Mouse (Mus musculus): ENCODE results near the gene Cask. TPM values are rescaled to one million over a fixed set of nuclear protein-coding genes. Genes with fewer than 3 reads are reported as not detected.

The Cask gene
- total RNA-seq, 2 experiments from 2014 or later: 190 to 191 TPM

DNA sequence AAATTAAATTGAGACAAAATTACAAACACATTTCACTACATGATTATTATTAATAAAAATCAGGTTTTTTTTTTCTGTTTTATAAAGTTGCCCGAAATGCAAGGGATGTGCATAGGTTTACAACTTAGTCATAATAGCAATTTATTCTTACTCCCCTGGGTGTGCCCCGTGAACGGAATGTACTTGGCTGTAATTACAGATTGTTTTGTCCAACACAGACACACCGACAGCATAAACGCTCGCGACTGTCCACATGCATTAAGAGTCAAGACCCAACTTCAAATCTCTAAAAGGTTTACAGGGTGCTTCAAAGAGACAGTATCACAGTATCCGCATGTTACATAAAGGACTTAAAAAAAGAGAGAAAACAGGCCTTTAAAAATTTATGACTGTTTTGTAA is 329.9 kb downstream of the Cask start:
- intact Hi-C loops (cut with DNase I): no loop called here
- no peak for DNase-seq

DNA sequence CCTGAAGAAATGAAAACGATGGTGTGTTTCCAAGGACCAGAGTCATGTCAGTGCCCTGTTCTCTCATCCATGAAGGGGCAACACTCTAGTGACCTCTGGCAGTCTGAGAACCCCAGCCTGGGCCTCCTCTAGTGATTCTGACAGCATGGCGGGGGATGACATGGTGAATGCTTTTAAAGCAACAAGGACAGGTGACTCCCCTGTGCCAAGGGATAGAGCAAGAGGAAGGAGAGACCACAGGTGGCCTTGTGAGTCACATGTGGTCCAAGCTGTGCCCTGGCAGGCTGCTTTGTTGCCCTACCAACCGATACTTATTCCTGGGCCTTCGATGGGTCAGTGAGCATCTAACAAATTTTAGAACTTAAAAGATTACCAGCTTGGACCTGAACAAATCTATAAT is 330.6 kb downstream of the Cask start:
- no peak for DNase-seq
- intact Hi-C loops (cut with DNase I): no loop called here

DNA sequence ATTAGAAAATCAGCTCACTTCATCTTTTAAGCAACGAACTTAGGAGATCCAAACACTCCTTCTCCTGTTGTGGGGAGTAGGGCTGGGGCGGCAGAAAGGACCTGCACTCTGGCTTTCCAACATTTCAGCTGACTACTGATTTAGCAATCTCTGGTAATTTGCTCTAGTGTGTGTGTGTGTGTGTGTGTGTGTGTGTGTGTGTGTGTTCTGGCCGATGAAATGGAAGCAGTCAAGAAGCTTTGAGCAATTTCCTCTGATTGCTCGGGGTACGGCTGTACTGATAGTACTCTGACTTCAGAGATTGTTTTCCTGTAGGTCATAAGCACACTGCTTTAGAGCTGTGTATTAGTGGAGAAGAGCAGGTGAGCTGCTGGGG is 331.8 kb downstream of the Cask start:
- intact Hi-C loops (cut with DNase I): no loop called here

DNA sequence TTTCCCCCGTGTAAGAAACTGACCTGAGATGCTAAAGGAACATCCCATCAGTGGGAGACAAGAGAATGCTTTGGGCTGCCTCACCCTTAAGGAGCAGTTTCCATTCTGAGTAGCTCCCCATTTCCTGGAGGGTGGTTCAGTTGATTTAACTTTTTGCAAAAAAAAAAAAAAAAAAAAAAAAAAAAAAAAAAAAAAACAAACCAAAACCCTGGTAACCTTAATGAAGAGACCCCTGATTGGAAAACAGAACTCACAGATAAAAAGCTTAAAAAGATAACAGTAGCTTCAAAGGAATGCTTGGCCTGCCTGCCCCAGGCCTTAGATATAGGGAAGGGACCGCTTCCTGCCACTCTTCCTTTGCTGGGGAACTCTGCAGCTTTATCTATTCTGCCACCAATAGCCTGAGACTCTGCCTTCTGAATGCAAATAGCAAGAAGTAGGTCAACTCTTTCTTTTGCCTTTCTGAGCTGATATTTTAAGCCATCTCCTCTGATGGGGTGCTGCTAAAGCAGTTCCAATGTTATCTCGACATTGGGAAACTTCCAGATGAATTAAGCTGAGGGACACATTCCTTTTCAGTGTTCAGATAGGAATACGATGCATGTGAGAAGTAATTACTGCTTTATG is 332.3 kb downstream of the Cask start:
- DNase-seq: no peak
- intact Hi-C loops (cut with DNase I): no loop called here

More for the DNA sequence above, 331.8 kb downstream of the Cask start:
- DNase-seq: no peak

DNA sequence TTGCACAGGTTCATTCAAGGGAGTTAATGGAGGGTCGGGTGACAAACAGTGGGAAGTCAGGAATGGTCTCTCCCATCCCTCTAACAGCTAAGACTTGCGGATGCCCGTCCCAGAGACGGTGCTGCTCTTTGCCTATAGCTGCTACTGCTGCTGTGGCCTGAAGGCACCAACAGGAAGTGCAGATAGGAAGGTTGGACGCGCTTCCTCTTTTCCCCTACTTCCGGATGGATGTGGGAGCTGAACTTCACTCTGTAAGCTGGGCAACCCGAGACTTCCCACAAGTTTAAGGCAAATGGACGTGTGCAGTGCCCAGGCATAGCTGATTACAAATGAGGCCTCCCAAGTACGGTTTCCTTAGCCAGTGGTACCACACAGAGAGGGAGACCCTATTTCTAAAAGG is 333.1 kb downstream of the Cask start:
- intact Hi-C loops (cut with DNase I): no loop called here

DNA sequence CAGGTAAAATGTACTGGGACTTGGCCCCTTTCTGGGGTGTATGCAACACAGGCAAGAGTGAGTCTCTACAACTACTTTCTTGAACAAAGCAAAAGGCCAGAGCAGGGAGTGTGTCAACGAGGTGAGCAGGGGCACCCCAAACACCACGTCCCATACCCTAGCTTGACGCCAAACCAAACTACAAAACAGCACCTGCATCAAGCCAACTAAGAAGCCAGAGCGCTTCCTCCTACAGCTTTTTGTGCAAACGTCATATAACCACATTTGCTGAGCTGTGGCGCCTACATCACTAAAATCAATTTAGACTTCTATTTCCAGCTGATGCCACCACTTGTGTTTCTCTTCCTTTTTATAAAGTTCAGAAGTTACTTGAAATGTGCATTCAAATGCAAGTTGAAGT is 334.7 kb downstream of the Cask start:
- DNase-seq: no peak
- intact Hi-C loops (cut with DNase I): no loop called here

More for the DNA sequence above, 333.1 kb downstream of the Cask start:
- DNase-seq: no peak

DNA sequence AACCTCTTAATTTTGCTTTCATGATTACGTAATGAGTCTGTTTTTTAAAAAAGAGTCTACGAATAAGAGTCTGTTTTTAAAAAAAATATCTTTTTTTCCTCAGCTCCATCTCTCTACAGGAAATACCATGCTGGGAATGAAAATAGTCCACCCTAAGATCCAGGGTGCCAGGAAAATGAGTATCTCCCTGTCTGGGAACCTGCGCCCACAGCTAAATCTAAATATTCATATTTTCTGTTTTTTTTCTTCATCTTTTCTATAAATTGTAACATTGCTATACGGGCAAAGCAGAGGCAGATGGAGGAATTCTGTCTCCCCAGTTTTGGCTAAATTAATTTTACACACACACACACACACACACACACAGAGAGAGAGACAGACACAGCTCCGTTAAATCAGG is 337.3 kb downstream of the Cask start:
- no peak for DNase-seq
- intact Hi-C loops (cut with DNase I): no loop called here

DNA sequence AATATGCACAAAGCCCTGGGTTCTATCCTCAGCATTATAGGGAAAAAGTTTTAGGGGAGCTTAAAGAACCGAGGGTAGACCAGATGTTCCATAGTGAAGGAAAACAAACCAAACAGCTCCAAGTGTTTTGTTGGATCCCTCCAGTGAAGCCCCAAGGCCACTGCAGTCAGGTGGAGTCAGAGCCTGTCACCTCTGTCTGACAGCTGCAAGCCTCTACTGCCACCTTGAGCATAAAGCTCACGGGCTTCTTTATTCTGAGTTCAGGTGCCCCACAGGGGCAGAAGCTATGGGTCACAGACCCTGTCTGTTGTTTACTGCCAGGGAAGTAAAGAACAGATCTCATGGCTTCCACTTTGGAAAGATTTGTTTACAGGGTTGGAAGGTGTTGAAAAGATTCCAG is 338.0 kb downstream of the Cask start:
- intact Hi-C loops (cut with DNase I): no loop called here
- DNase-seq: no peak

DNA sequence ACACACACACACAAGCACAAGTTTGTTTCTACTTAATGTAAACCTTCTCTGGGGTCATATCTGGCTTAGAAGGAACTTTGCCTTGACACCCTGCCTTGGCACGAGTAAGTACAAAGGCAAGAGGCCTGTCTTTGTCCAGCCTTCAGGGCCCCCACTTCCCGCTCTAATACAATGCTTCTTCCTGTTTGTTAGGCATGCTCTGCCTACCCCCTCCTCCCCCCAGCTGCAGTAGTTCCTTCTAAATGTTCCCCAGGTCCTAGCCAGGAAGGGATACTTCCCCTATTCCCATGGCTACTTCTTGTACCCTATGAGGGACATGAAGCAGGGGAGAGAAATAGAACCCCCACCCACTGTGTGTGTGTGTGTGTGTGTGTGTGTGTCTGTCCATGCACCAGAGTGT is 344.8 kb downstream of the Cask start:
- intact Hi-C loops (cut with DNase I): no loop called here
- no peak for DNase-seq

DNA sequence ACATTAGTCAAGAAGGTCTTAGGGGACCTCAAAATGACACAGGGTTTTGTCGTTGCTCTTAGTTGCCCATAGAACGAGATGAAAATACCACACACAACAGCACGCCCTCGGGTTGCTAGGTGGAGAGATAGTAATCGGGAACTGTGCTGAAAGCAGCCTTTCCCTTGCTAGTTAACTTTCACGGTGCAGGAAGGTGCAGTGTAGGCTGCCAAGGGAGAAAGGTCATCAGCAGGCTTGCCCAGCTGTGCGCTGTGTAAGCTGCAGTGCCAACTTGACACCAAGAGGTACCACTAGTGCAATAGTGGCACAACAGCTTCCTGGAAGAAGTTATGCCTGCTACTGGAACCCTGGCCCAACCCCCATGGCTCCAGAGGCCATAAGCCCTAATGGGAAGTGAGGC is 346.8 kb downstream of the Cask start:
- intact Hi-C loops (cut with DNase I): no loop called here

DNA sequence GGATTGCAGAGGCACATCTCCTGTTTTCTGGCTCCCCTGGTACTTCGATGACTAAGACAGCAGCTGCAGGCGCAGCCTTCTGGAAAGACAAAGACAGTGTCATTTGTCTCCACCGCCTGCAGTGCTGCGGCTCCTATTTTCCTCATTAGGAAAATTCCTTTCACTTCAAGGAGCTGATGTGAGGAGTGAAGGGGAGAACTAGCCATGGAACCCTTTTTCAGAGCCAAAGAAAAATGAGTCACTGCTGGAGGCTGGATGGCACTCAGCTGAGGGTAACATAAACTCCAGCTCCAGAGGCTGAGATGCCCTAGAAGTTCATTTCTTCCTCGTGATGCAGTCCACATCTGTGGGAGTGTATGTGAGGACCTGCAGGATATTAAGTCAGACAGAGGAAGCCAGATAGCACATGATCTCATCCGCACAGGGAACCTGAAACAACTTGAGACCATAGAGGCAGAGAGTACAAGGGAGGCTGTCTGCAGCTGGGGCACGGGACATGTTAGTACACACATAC is 348.2 kb downstream of the Cask start:
- intact Hi-C loops (cut with DNase I): no loop called here
- peak; percentile 22 for DNase-seq

More for the DNA sequence above, 346.8 kb downstream of the Cask start:
- no peak for DNase-seq

DNA sequence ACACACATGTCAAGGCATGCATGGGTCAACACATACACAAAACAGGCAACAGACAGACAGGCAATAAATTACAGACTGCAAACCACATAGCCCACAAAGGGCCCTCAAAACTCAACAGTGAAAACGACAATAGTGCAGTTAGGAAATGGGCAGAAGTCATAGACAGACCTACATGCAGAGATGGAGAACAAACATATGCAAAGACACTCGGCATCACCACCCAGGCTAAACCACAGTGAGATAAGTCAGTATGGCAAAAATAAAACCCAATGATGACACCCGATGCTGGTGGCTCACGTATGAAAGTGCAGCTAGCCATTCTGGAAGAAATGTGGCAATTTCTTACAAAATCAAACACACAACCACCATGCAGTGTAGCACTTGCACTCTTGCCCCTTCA is 350.9 kb downstream of the Cask start:
- DNase-seq: no peak
- intact Hi-C loops (cut with DNase I): no loop called here

DNA sequence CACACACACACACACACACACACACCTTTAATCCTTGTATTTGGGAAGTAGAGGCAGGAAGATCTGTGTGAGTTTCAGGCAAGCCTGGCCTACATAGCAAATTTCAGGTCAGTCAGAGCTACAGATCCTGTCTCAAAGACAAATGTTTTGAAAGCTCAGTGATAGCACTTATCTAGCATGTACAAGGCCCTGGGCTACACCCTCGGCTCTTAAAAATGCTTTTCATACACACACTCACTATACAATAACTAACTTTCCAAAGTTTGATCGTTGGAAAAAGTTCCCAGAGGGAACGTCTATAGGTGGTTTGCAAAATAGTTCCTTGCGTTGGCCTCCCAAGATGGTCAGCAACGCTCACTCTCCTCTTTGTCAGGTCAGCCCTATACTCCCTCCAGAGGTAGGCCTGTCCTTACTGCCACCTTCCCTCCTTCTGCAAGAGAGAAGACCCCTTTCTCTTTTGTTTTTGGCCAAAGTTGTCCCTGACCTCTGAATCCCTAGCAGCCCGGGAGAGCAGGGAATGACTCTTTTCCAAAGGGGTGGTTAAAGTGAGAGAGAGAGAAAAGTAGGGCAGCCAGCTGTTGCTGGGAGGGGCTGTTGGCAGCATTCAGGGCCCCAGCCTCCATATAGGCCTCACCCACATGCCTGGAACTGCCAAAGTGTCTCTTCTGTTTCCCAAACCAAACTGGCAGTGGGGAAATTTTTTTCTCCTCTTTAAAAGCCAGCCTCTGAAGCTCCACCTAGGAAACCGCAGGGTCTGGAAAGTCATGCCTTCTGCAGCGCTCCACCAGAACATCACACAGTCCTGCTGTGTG is 356.1 kb downstream of the Cask start:
- intact Hi-C loops (cut with DNase I): no loop called here
- no peak for DNase-seq

DNA sequence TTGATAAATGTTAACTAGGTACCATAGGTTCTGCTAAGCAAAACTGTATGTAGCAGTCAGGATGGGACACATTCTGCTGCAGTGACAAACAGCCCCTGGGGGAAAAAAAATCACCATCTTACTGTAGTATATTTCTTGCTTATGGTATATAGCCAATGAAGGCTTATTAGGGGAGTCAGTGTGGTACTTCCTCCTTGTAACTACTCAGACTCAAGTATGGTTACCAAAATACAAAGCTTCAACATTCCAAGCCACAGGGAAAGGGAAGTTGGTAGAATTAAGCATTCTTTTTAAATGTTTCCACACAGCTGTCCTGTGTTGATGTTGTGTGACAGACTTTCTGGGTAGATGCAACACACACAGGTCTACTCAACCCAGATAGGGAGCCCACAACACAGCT is 358.2 kb downstream of the Cask start:
- no peak for DNase-seq
- intact Hi-C loops (cut with DNase I): no loop called here

DNA sequence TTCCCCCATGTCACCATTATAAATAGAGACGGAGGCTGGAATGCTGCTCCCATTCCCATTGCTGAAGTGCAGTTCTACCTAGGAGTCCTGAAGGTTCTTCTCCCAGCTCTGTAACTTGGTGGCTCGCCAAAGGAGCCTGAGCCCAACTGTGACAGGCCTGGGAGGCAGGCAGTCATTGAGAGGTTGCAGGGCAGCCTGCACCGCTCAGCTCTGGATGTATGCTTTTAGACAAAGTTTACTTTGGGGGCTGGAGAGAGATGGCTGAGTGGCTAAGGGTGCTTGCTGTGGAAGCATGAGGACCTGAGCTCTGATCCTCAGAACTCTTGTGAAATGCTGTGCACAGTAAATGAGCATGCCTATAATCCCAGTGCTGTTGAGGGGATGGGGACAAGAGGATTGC is 360.2 kb downstream of the Cask start:
- intact Hi-C loops (cut with DNase I): no loop called here

DNA sequence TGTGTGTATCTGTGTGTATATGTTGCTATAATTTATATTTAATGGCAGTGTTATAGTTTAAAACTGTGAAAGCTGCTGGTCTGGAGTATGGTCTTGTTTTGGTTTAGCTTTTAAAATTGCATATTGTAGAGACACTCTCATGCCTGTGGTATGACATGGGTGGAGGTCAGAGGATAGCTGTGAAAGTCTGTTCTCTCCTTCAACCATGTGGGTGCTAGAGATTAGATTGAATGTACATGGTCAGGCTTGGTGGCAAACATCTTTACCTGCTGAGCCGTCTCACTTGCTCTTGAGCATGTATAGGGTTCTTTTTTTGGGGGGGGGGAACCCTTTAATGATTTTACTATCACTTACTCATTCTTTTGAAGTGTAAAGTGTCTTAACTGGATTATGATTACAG is 361.4 kb downstream of the Cask start:
- no peak for DNase-seq
- intact Hi-C loops (cut with DNase I): no loop called here

More for the DNA sequence above, 360.2 kb downstream of the Cask start:
- DNase-seq: no peak

DNA sequence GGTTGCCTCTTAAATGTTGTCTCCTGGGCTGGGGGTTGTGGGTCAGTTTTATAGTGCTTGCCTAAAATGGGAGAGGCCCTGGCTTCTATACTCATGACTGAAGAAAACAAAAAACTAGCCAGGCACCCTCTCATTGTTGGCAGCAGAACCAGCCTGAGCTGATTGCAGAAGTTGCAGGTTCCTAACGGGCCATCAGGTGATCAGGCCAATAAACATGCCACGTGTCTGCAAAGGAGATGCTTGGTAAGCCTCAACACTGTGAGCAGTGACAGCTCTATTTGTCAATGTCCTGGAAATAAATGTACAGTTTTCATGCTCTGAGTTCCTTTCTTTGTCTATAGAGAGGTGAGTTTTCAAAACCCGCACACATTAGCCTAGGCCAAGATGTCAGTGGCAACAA is 362.2 kb downstream of the Cask start:
- intact Hi-C loops (cut with DNase I): no loop called here
- DNase-seq: no peak

DNA sequence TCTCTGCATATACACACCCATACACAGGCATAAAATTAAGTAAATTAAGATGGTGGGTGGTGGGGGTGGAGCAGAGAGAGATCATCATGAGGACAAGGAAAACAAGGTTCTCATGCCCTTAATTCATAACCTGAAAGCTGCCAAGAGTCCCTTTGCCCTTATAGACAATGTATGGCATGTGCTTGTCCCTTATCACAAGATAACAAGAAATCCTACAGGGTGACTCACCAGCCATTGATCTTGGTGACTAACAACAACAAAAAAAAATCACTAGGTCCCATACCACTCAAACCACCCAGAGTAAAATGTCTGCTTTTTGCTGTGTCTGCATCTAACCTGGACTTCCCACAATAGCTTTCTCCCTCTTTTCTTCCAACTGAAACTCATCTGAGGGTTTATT is 366.7 kb downstream of the Cask start:
- DNase-seq: no peak
- intact Hi-C loops (cut with DNase I): no loop called here

DNA sequence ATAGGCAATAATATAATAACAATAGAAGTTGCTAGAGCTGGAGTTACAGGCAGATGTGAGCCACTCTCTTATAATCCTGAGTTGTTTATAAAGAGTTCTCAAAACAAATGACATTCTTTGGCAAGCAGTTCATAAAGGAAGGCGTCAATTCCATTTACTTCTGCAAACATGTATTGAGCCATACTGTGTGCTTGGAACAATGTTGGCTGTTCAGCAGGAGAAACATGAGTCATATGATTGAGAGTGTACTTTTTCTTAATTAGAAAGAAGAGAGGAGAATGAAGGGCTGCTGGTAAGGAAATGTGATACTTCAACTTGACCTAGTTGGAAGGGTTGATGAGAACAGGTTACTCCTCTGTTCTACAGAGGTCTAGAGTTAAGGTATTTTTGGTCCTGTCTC is 368.6 kb downstream of the Cask start:
- intact Hi-C loops (cut with DNase I): no loop called here
- no peak for DNase-seq

DNA sequence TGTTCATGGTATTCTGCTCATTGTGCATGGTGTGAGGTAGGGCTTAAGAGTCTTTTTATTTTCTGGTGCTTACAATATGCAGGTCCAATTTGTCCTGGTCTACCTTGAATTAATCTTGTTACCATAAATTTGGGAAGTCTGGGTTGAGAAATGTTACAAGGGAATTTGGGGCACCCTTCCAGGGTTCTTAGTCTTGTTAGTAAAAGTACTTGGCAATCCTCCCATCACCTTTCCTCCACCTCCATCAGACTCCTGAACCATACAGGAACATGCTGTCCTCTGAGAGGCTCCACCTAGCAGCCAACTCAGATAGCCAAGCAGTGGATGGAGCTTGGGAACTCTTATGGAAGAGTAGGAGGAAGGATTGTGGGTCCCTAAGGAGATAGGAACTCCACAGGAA is 371.6 kb downstream of the Cask start:
- intact Hi-C loops (cut with DNase I): no loop called here

DNA sequence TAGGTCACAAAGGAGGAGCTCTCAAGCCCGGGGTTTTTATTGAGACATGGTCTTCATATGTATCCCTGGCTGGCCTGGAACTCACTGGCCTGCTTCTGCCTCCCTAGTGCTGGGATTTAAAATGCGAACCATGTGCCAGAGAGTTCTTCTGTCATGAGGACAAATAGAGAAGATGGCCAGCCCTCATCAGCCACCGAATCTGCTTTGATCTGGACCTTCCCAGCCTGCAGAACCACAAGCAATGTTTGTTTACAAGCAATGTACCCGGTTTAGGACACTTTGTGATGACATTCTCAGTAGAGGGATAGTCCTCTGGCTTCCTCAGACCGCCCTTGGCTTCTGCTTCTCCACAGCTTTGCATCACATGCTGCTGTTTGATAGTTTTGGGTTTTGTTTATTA is 372.9 kb downstream of the Cask start:
- DNase-seq: no peak
- intact Hi-C loops (cut with DNase I): no loop called here

More for the DNA sequence above, 371.6 kb downstream of the Cask start:
- DNase-seq: no peak

DNA sequence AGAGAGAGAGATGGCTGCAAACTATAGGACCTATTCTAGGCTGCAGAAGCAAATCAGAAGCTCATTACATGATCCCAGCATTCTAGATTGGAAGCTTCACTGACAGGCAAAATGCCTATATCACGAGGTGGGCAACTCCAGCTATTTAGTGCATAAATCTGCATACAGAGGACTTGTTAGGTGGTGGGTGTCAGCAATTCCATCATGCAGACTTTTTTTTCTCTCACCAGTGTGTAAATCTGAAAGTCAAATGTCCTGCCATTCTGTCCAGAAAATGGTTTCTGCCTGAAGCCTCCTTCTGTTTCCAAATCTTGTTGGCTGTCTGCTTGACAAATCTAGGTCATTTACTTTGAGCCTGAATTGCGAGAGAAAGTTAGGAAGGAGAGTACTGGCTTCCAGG is 373.6 kb downstream of the Cask start:
- intact Hi-C loops (cut with DNase I): no loop called here
- DNase-seq: no peak
